Mouse (Mus musculus) embryonic facial prominence, embryonic 12.5 days (tissue): ENCODE measurements around the gene Styxl1. TPM values are rescaled to one million over a fixed set of nuclear protein-coding genes. Genes with fewer than 3 reads are reported as not detected.

Source experiments
- ATAC-seq: fragments of 200-750 bp; cut with Nextera tagmentation; 2 replicates; pipeline ENCODE4 v1.8.0; 2017; ENCODE audit not compliant: insufficient number of reproducible peaks, insufficient read depth, low FRiP score, low TSS enrichment
- H3K27ac ChIP-seq: fragments of 300-500 bp; sonication (generic); 2 replicates; pipeline ENCODE4 v1.5.1; 2016; ENCODE audit warnings: mild to moderate bottlenecking
- H3K27me3 ChIP-seq: fragments of 300-500 bp; sonication (generic); 2 replicates; pipeline ENCODE4 v1.6.1; 2016; ENCODE audit warnings: mild to moderate bottlenecking, moderate library complexity
- H3K36me3 ChIP-seq: fragments of 300-500 bp; sonication (generic); 2 replicates; pipeline ENCODE4 v1.6.1; 2016; ENCODE audit warnings: mild to moderate bottlenecking
- H3K4me1 ChIP-seq: fragments of 300-500 bp; sonication (generic); 2 replicates; pipeline ENCODE4 v1.6.1; 2016
- H3K4me2 ChIP-seq: fragments of 300-500 bp; sonication (generic); replicated peaks from 2 replicates; pipeline ENCODE4 v1.6.1; 2016; ENCODE audit warnings: mild to moderate bottlenecking, moderate library complexity
- H3K4me3 ChIP-seq: fragments of 300-500 bp; sonication (generic); 2 replicates; pipeline ENCODE4 v1.5.1; 2016; ENCODE audit warnings: mild to moderate bottlenecking
- H3K9ac ChIP-seq: fragments of 300-500 bp; sonication (generic); 2 replicates; pipeline ENCODE4 v1.6.1; 2016; ENCODE audit warnings: mild to moderate bottlenecking, moderate library complexity
- H3K9me3 ChIP-seq: fragments of 300-500 bp; sonication (generic); 2 replicates; pipeline ENCODE4 v1.6.1; 2016; ENCODE audit warnings: mild to moderate bottlenecking, moderate library complexity
- WGBS: fragments of 180-500 bp; shearing (Covaris S2); methylation state at CpG from one replicate; pipeline ENCODE4 v1.1.7; 2016; 5-methylcytosine and 5-hydroxymethylcytosine counted together
- polyA plus RNA-seq: library from polyadenylated mRNA; unstranded; fragments of >200 nt; fragmentation: Nextera tagmentation; extraction: Ambion mirVana; gene quantifications from 2 replicates; pipeline ENCODE4 v1.2.1, GENCODE M21; 2016

Gene Styxl1
- polyA plus RNA-seq, 1 experiment from 2014 or later, result 0.23 TPM

- no peak for ATAC-seq
- 3% methylated on average over 7 of the region's 7 CpGs for whole genome bisulfite sequencing
Observed at GRCm38 (mm10) chr5:135763526-135763925, 14.7 kb downstream of the Styxl1 start.

GRCm38 (mm10) chr5:135761881-135762280 lies 16.3 kb downstream of the Styxl1 start:
- Histone ChIP-seq H3K4me3 (no peak overlapping the region), H3K27me3 (no peaks in the 10 kb centered on the region), H3K4me1 (no peaks in the 10 kb centered on the region), H3K36me3 (no peaks in the 10 kb centered on the region), H3K9ac (no peak overlapping the region), H3K4me2 (no peak overlapping the region), H3K27ac (no peak overlapping the region), H3K9me3 (no peaks in the 10 kb centered on the region)
- 75% methylated on average over 3 of the region's 3 CpGs for WGBS
- ATAC-seq, result no peak

More at GRCm38 (mm10) chr5:135763526-135763925, 14.7 kb downstream of the Styxl1 start:
- no peak overlapping the region for H3K4me2 ChIP-seq
- H3K4me3 ChIP-seq, result no peak overlapping the region
- no peak overlapping the region for H3K27ac ChIP-seq
- H3K27me3 ChIP-seq, result no peaks in the 10 kb centered on the region
- no peaks in the 10 kb centered on the region for H3K9me3 ChIP-seq
- no peak overlapping the region for H3K9ac ChIP-seq
- H3K4me1 ChIP-seq, result no peaks in the 10 kb centered on the region
- no peaks in the 10 kb centered on the region for H3K36me3 ChIP-seq

GRCm38 (mm10) chr5:135751595-135751994 lies 26.6 kb downstream of the Styxl1 start:
- H3K4me3 ChIP-seq, result no peak overlapping the region
- no peaks in the 10 kb centered on the region for H3K4me1 ChIP-seq
- WGBS, result 82% methylated on average over 2 of the region's 2 CpGs
- H3K9me3 ChIP-seq, result 0 out of 2 replicates have a peak, but pooled peaks cover 4% of the 10 kb centered on the region
- H3K27me3 ChIP-seq, result no peaks in the 10 kb centered on the region
- H3K36me3 ChIP-seq, result no peaks in the 10 kb centered on the region
- no peak for ATAC-seq
- H3K4me2 ChIP-seq, result no peak overlapping the region
- no peak overlapping the region for H3K27ac ChIP-seq
- no peak overlapping the region for H3K9ac ChIP-seq

- WGBS, result 78% methylated on average over 1 of the region's 1 CpGs
- no peak overlapping the region for H3K9ac ChIP-seq
- no peaks in the 10 kb centered on the region for H3K27me3 ChIP-seq
- ATAC-seq, result no peak
- no peaks in the 10 kb centered on the region for H3K4me1 ChIP-seq
- H3K27ac ChIP-seq, result no peak overlapping the region
- H3K9me3 ChIP-seq, result 0 out of 2 replicates have a peak, but pooled peaks cover 4% of the 10 kb centered on the region
- no peak overlapping the region for H3K4me3 ChIP-seq
- no peaks in the 10 kb centered on the region for H3K36me3 ChIP-seq
- no peak overlapping the region for H3K4me2 ChIP-seq
Observed at GRCm38 (mm10) chr5:135751041-135751440, 27.1 kb downstream of the Styxl1 start.

- Histone ChIP-seq H3K27me3 (no peaks in the 10 kb centered on the region), H3K9ac (peak overlapping the region; percentile 38), H3K36me3 (peaks cover 13% of the 10 kb centered on the region), H3K4me1 (peaks cover 22% of the 10 kb centered on the region), H3K27ac (peak overlapping the region; percentile 59), H3K9me3 (0 out of 2 replicates have a peak, but pooled peaks cover 4% of the 10 kb centered on the region), H3K4me2 (peak overlapping the region; percentile 86), H3K4me3 (peak overlapping the region; percentile 92)
- 17% methylated on average over 12 of the region's 12 CpGs for WGBS
- ATAC-seq, result no peak
Observed at GRCm38 (mm10) chr5:135744742-135745141, 33.4 kb downstream of the Styxl1 start.

- WGBS, result under 1% methylated on average over 60 of the region's 60 CpGs
- Histone ChIP-seq H3K4me2 (peak within 1 kb of the TSS; percentile 86), H3K36me3 (peaks cover 18% of the 10 kb centered on the region), H3K27ac (peak within 1 kb of the TSS; percentile 59), H3K9me3 (0 out of 2 replicates have a peak, but pooled peaks cover 4% of the 10 kb centered on the region), H3K4me1 (peaks cover 22% of the 10 kb centered on the region), H3K9ac (peak within 1 kb of the TSS; percentile 76), H3K27me3 (no peaks in the 10 kb centered on the region), H3K4me3 (peak within 1 kb of the TSS; percentile 92)
- ATAC-seq, result peak; percentile 92
Observed at GRCm38 (mm10) chr5:135743741-135744609, 34.2 kb downstream of the Styxl1 start, which contains the start of gene Tmem120a. Gene Tmem120a (minus strand): TSS chr5:135744448.

GRCm38 (mm10) chr5:135742941-135743740 lies 35.0 kb downstream of the Styxl1 start:
- Histone ChIP-seq H3K4me3 (peak overlapping the region; percentile 92), H3K9me3 (0 out of 2 replicates have a peak, but pooled peaks cover 4% of the 10 kb centered on the region), H3K9ac (peak overlapping the region; percentile 76), H3K36me3 (peaks cover 18% of the 10 kb centered on the region), H3K27ac (no peak overlapping the region), H3K4me2 (peak overlapping the region; percentile 86), H3K4me1 (peaks cover 22% of the 10 kb centered on the region), H3K27me3 (no peaks in the 10 kb centered on the region)
- 18% methylated on average over 18 of the region's 18 CpGs for WGBS
- ATAC-seq, result no peak

- no peak for ATAC-seq
- Histone ChIP-seq H3K4me3 (no peak overlapping the region), H3K4me2 (no peak overlapping the region), H3K4me1 (peaks cover 22% of the 10 kb centered on the region), H3K27me3 (no peaks in the 10 kb centered on the region), H3K36me3 (peaks cover 22% of the 10 kb centered on the region), H3K9me3 (no peaks in the 10 kb centered on the region), H3K9ac (no peak overlapping the region), H3K27ac (no peak overlapping the region)
- 53% methylated on average over 10 of the region's 10 CpGs for WGBS
Observed at GRCm38 (mm10) chr5:135742156-135742555, 36.0 kb downstream of the Styxl1 start.

- Histone ChIP-seq H3K9ac (no peak overlapping the region), H3K27ac (no peak overlapping the region), H3K36me3 (peaks cover 61% of the 10 kb centered on the region), H3K9me3 (no peaks in the 10 kb centered on the region), H3K27me3 (no peaks in the 10 kb centered on the region), H3K4me3 (no peak overlapping the region), H3K4me2 (no peak overlapping the region), H3K4me1 (peaks cover 10% of the 10 kb centered on the region; the same call in 1 of the 2 replicates)
- 32% methylated on average over 6 of the region's 6 CpGs for WGBS
- no peak for ATAC-seq
Observed at GRCm38 (mm10) chr5:135738266-135738665, 39.9 kb downstream of the Styxl1 start.

GRCm38 (mm10) chr5:135737154-135737553 lies 41.0 kb downstream of the Styxl1 start:
- H3K27ac ChIP-seq, result no peak overlapping the region
- H3K27me3 ChIP-seq, result no peaks in the 10 kb centered on the region
- no peak overlapping the region for H3K4me3 ChIP-seq
- H3K9me3 ChIP-seq, result no peaks in the 10 kb centered on the region
- no peak for ATAC-seq
- WGBS, result 82% methylated on average over 7 of the region's 7 CpGs
- H3K9ac ChIP-seq, result no peak overlapping the region
- no peak overlapping the region for H3K4me2 ChIP-seq
- H3K36me3 ChIP-seq, result peaks cover 72% of the 10 kb centered on the region
- H3K4me1 ChIP-seq, result no peaks in the 10 kb centered on the region

- H3K36me3 ChIP-seq, result peaks cover 75% of the 10 kb centered on the region
- WGBS, result 92% methylated on average over 16 of the region's 16 CpGs
Observed at GRCm38 (mm10) chr5:135736544-135736943, 41.6 kb downstream of the Styxl1 start.

More at GRCm38 (mm10) chr5:135736544-135736943, 41.6 kb downstream of the Styxl1 start:
- Histone ChIP-seq H3K9ac (no peak overlapping the region), H3K4me1 (no peaks in the 10 kb centered on the region), H3K4me2 (no peak overlapping the region), H3K9me3 (no peaks in the 10 kb centered on the region), H3K4me3 (no peak overlapping the region), H3K27ac (no peak overlapping the region), H3K27me3 (no peaks in the 10 kb centered on the region)
- ATAC-seq, result no peak
